Mouse (Mus musculus) ES-Bruce4 (cell line): ENCODE data around the gene Olfr1305.

Experiments
- CTCF ChIP-seq: IDR thresholded peaks from one replicate; pipeline ENCODE4 v1.8.1; 2011; ENCODE audit warnings: low read depth, low read length
- EP300 ChIP-seq: IDR thresholded peaks from 2 replicates; pipeline ENCODE4 v1.6.1; 2011; ENCODE audit warnings: low read depth, low read length; ENCODE audit not compliant: insufficient read depth
- POLR2A ChIP-seq: IDR thresholded peaks from one replicate; pipeline ENCODE4 v1.8.1; 2011; ENCODE audit warnings: low read length; ENCODE audit not compliant: insufficient read depth

- no peak for TF ChIP-seq CTCF
- TF ChIP-seq POLR2A = no peak
- TF ChIP-seq EP300 = no peak
These were observed at the start of gene Olfr1305 for GRCm38 (mm10) chr2:111877049-111877448.
